Mouse (Mus musculus) intestine, embryonic 16.5 days (tissue): ENCODE results near the gene Abcf1. TPM values are rescaled to one million over a fixed set of nuclear protein-coding genes. Genes with fewer than 3 reads are reported as not detected.

Source experiments
- ATAC-seq: fragments of 200-750 bp; cut with Nextera tagmentation; 2 replicates; pipeline ENCODE4 v1.8.0; 2017; ENCODE audit warnings: moderate TSS enrichment, moderate library complexity
- H3K27ac ChIP-seq: fragments of 300-500 bp; sonication (generic); 2 replicates; pipeline ENCODE4 v1.5.1; 2014; ENCODE audit warnings: mild to moderate bottlenecking, low read length
- H3K27me3 ChIP-seq: fragments of 300-500 bp; sonication (generic); replicated peaks from 2 replicates; pipeline ENCODE4 v1.6.1; 2014; ENCODE audit warnings: low read length, control low read depth, mixed read lengths; ENCODE audit not compliant: control insufficient read depth, insufficient read depth
- H3K36me3 ChIP-seq: fragments of 300-500 bp; sonication (generic); 2 replicates; pipeline ENCODE4 v1.6.1; 2014; ENCODE audit warnings: low read length, control low read depth; ENCODE audit not compliant: control insufficient read depth, insufficient read depth
- H3K4me1 ChIP-seq: fragments of 300-500 bp; sonication (generic); 2 replicates; pipeline ENCODE4 v1.6.1; 2014; ENCODE audit warnings: low read length, control low read depth, mixed read lengths; ENCODE audit not compliant: control insufficient read depth, insufficient read depth
- H3K4me2 ChIP-seq: fragments of 300-500 bp; sonication (generic); 2 replicates; pipeline ENCODE4 v1.6.1; 2014; ENCODE audit warnings: low read depth, low read length, control low read depth
- H3K4me3 ChIP-seq: fragments of 300-500 bp; sonication (generic); 2 replicates; pipeline ENCODE4 v1.5.1; 2014; ENCODE audit warnings: mild to moderate bottlenecking, low read length
- H3K9ac ChIP-seq: fragments of 300-500 bp; sonication (generic); 2 replicates; pipeline ENCODE4 v1.6.1; 2014; ENCODE audit warnings: low read depth, low read length
- H3K9me3 ChIP-seq: fragments of 300-500 bp; sonication (generic); 2 replicates; pipeline ENCODE4 v1.6.1; 2016; ENCODE audit warnings: low read length, control low read depth; ENCODE audit not compliant: control insufficient read depth
- WGBS: fragments of 180-500 bp; shearing (Covaris S2); extraction: QIAGEN DNeasy Blood & Tissue Kit; methylation state at CpG from one replicate; pipeline ENCODE4 v1.1.7; 2014; 5-methylcytosine and 5-hydroxymethylcytosine counted together
- polyA plus RNA-seq: library from polyadenylated mRNA; unstranded; fragments of >200 nt; fragmentation: Nextera tagmentation; extraction: Ambion mirVana; gene quantifications from 2 replicates; pipeline ENCODE4 v1.2.1, GENCODE M21; 2015

The Abcf1 gene
- polyA plus RNA-seq, 1 experiment from 2014 or later = 88.5 TPM

DNA sequence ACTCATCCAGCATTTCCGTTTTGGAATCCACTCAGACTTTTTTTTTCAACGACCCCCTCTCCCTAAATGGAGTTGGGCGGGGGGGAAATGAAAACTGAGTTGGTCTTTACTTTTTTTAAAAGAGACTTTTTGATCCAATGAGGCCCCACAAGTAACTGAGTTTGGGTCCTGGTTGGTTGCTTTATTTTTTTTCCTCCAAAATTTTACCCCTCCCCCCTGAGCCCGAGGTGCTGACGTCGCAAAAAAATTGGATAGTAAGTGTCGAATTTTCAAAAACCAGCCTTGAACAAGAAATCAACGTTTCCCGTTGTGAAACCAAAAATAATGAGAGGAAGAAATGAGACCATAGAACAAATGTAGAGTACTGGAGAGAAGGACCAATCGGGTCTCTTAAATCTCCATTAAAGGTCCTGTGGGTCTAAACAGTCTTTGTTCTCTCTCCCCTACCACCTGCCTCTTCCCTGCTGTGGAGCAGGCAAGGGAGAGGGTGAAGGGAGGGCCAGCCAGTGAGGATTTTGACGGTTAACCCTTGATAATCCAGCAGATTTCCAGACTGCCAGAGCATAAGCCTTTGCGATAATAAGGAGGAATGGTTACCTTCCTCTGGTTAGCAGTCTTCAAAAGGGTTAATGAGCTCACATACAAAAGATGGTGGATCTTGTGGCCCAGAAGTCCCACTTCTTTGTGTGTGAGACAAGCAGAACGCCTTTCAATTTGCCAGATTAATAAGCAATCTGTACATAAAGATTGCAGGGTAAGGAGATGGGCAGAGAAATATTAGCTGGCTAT is 51.9 kb downstream of the Abcf1 start:
- Histone ChIP-seq H3K9me3 (no peaks in the 10 kb centered on the region), H3K36me3 (peaks cover 5% of the 10 kb centered on the region), H3K27me3 (no peaks in the 10 kb centered on the region), H3K4me3 (peak overlapping the region; percentile 75), H3K9ac (peak overlapping the region; percentile 91), H3K4me2 (peak overlapping the region; percentile 71), H3K4me1 (peaks cover 30% of the 10 kb centered on the region), H3K27ac (peak overlapping the region; percentile 96)
- WGBS = under 1% methylated on average over 13 of the region's 13 CpGs
- ATAC-seq = no peak

DNA sequence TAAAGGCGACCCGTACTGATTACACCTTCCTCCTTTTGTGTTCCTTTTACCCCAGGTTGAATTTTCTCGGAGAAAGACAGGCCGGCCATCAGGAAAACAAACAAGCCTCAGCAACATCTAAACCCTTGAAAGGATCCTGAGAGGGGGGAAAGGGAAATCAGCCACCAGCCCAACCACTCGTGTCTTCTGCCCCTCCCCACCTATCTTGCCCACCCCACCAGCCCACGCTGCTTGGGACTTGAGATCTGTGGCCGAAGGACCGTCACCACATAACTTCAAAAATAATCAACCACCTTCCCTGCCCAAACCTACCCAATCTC is 52.5 kb downstream of the Abcf1 start:
- 0% methylated on average over 8 of the region's 8 CpGs for WGBS
- no peak for ATAC-seq
- Histone ChIP-seq H3K36me3 (peaks cover 5% of the 10 kb centered on the region), H3K9ac (peak overlapping the region; percentile 91), H3K9me3 (no peaks in the 10 kb centered on the region), H3K4me3 (peak overlapping the region; percentile 75), H3K4me2 (peak overlapping the region; percentile 71), H3K27me3 (no peaks in the 10 kb centered on the region), H3K4me1 (peaks cover 26% of the 10 kb centered on the region), H3K27ac (peak overlapping the region; percentile 96)

DNA sequence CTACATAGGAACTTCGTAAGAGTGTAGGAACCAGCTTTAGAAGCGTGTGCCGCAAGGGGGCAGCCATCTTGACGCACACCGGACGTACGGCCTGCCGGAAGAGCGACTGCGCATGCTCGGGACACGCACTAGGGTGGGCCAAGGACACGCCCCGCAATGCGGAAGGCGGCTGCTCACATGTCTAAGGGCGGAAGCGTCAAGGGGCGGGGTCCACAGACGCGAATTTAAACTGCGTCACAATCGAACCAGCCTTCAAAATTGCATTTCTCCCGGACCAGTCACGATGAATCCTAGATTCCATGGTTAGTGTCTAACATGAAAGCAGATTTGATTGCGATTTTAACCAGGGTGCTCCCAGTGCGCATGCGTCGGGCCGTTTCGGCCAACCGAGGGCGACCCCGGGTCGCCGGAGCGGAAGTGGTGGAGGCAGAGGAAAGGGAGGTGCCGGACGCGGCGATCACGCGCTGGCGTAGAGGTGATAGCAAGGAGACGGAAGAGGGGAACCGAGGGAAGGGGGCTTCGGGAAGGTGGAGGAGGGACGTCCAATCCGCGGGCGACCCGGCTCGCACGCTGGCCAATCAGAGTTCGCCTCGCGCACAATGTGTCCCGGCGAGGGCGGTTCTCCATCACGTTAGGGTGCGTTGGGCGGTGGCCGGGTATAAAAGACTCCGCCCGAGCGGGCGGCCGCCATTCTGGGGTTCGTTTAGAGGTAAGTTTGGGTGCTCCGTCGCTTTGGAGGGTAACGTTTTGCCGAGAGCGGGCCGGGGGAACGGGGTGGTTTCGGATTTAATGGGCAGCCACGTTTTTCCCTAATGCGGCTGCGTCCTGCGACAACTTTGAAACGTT is 53.0 kb downstream of the Abcf1 start, which contains the start of the genes Mrps18b and Ppp1r10:
Gene Mrps18b (minus strand): TSS at position 93 of the 846 bp plus-strand sequence.
Gene Ppp1r10 (plus strand): TSS at position 138 of the 846 bp plus-strand sequence.
- H3K4me2 ChIP-seq = peak within 1 kb of the TSS; percentile 83
- peak within 1 kb of the TSS; percentile 96 for H3K27ac ChIP-seq
- H3K4me3 ChIP-seq = peak within 1 kb of the TSS; percentile 75
- ATAC-seq = peak; percentile 94
- H3K4me1 ChIP-seq = peaks cover 24% of the 10 kb centered on the region
- H3K9ac ChIP-seq = peak within 1 kb of the TSS; percentile 91
- under 1% methylated on average over 82 of the region's 83 CpGs for WGBS
- no peaks in the 10 kb centered on the region for H3K27me3 ChIP-seq
- no peaks in the 10 kb centered on the region for H3K9me3 ChIP-seq
- H3K36me3 ChIP-seq = peaks cover 5% of the 10 kb centered on the region

DNA sequence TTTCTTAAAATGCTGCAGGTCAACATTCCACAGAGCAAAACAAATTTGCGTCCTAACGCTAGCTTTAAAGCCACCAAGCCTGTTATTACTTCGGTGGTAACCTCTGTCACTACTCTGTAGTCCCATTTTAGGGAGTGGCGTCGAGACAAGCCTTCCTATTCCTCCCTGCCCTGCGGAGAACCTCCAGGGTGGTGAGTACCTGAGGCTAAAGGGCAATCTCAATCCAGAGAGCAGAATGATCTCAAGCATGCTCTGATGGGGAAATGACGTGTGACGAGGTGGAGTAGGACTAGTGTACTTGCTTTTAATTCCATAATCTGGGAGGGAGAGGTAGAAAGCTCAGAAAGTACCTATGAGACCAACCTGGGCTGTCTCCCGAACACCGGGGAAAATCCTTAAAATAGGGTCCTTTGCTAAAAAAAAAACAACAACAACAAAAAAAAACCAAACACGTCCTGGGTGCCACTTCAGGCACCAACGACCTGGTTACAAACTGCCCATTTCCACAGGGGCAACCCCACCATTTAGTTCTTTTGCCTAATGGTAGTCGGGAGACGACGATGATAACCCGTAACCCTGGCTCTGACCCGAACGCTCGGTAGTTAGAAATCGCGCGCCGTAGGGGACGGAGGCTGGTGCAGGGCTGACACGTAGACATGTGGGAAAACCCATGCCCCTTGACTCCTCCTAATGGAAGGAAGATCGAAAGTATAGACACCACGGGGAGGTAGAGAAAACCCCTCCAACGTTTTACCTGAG is 53.8 kb downstream of the Abcf1 start:
- H3K9ac ChIP-seq = peak overlapping the region; percentile 91
- H3K9me3 ChIP-seq = no peaks in the 10 kb centered on the region
- H3K36me3 ChIP-seq = peaks cover 11% of the 10 kb centered on the region
- WGBS = 2% methylated on average over 28 of the region's 28 CpGs
- H3K4me1 ChIP-seq = peaks cover 19% of the 10 kb centered on the region
- H3K4me2 ChIP-seq = peak overlapping the region; percentile 83
- H3K27ac ChIP-seq = peak overlapping the region; percentile 93
- peak overlapping the region; percentile 75 for H3K4me3 ChIP-seq
- H3K27me3 ChIP-seq = no peaks in the 10 kb centered on the region
- peak; percentile 16 for ATAC-seq

DNA sequence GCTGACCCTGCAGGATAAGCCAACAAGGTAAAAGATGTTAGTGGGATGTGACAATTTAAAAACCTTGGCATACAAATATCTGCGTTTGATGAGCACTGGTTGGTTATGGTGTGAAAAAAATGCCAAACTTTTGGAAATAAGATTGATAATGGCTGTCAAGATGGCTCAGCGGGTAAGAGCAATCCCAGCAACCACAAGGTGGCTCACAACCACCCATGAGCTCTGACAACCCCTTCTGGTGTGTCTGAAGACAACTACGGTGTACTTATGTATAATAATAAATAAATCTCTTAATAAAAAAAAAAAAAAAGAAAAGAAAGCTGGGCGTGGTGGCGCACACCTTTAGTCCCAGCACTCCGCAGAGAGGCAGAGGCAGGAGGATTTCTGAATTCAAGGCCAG is 54.6 kb downstream of the Abcf1 start:
- ATAC-seq = no peak
- Histone ChIP-seq H3K9ac (peak overlapping the region; percentile 91), H3K36me3 (peaks cover 11% of the 10 kb centered on the region), H3K27me3 (no peaks in the 10 kb centered on the region), H3K4me2 (peak overlapping the region; percentile 83), H3K4me1 (peaks cover 11% of the 10 kb centered on the region), H3K27ac (peak overlapping the region; percentile 93; the same call in 1 of the 2 replicates), H3K9me3 (no peaks in the 10 kb centered on the region), H3K4me3 (peak overlapping the region; percentile 75)
- 78% methylated on average over 6 of the region's 6 CpGs for WGBS

DNA sequence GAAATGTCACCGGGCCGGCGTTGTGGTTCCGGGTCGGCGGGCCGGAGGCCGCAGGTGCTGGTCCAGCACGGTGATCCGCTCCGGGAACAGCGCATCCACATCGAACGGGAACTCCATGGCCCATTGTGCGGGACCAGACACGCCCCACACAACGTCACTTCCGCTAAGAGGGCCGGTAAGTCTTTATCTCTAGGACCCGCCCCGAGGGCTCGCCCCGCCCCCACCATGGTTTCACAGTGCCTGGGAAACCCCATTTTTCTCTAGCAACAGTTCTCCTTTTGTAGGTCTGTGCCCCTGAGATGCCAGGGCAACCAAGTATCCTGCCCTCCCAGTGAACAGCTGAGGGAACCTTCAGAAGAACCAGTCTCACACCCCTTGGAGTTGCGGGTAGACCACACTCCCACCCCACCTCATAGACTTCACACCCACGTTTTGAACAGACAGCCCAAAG is 59.6 kb downstream of the Abcf1 start, which contains the start of gene Atat1:
Gene Atat1 (minus strand): TSS at position 157 of the 451 bp plus-strand sequence.
- 3% methylated on average over 25 of the region's 25 CpGs for WGBS
- peak within 1 kb of the TSS; percentile 73 for H3K9ac ChIP-seq
- no peaks in the 10 kb centered on the region for H3K27me3 ChIP-seq
- H3K4me3 ChIP-seq = peak within 1 kb of the TSS; percentile 77
- peak within 1 kb of the TSS; percentile 79 for H3K27ac ChIP-seq
- H3K4me1 ChIP-seq = peaks cover 8% of the 10 kb centered on the region
- H3K9me3 ChIP-seq = no peaks in the 10 kb centered on the region
- peak; percentile 87 for ATAC-seq
- H3K36me3 ChIP-seq = peaks cover 14% of the 10 kb centered on the region
- H3K4me2 ChIP-seq = peak within 1 kb of the TSS; percentile 88

DNA sequence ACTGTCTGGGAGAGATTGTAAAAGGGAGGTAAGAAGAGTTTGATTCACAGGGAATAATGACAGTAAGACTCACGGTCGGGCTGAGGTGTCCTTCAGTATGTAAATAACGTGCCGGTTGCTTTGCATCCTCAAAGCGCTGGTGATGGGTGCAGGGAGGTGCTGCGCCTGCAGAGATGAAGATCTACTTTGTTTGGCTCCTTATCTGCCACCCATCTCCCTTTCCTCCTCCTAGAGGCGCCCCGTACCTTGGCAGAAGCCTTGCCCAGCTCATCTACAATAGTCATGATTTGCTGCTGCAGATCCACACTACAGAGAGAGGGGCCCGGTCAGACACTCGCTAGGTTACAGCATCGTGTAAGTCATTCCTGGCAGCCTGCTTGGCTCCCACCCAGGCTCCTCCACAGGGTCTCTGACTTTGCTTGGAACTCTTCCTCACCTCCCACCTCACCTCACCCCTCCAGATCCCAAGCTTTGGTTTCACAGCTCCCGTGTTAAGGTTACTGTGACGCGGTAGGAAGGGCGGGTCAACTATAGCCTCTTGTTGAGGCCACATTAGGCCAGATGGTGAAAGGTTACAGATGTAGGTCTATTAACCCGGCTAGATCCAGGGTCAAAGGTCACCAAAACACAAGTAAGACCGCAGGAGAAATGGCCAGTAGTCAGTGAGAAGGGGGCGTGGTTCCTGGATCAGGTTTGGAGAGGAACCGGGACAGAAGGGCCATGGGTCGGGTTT is 60.2 kb downstream of the Abcf1 start:
- Histone ChIP-seq H3K27me3 (no peaks in the 10 kb centered on the region), H3K36me3 (peaks cover 14% of the 10 kb centered on the region), H3K27ac (peak overlapping the region; percentile 65), H3K9me3 (no peaks in the 10 kb centered on the region), H3K9ac (peak overlapping the region; percentile 73), H3K4me2 (peak overlapping the region; percentile 88), H3K4me1 (peaks cover 8% of the 10 kb centered on the region), H3K4me3 (peak overlapping the region; percentile 77)
- ATAC-seq = peak; percentile 66
- 12% methylated on average over 20 of the region's 20 CpGs for WGBS

DNA sequence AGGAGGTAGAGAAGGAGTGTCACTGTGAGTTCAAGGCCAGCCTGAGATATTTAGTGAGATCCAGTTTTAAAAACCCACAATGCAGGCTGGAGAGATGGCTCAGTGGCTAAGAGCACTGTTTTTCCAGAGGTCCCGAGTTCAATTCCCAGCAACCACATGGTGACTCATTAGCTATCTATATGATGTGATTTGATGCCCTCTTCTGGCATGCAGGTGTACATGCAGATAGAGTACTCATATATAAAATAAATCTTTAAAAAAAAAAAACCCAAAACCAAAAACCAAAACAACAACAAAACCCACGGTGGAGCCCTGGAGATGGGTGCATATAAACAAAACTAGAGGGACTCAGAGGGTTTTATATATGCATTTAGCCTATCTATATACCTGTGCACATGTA is 62.0 kb downstream of the Abcf1 start:
- no peaks in the 10 kb centered on the region for H3K27me3 ChIP-seq
- WGBS = 80% methylated on average over 2 of the region's 2 CpGs
- peaks cover 9% of the 10 kb centered on the region for H3K36me3 ChIP-seq
- peaks cover 8% of the 10 kb centered on the region for H3K4me1 ChIP-seq
- no peak for ATAC-seq
- no peak overlapping the region for H3K9ac ChIP-seq
- no peaks in the 10 kb centered on the region for H3K9me3 ChIP-seq
- no peak overlapping the region for H3K27ac ChIP-seq
- H3K4me2 ChIP-seq = no peak overlapping the region
- H3K4me3 ChIP-seq = no peak overlapping the region
